Mouse (Mus musculus): ENCODE results near the gene 2010111I01Rik.

DNA sequence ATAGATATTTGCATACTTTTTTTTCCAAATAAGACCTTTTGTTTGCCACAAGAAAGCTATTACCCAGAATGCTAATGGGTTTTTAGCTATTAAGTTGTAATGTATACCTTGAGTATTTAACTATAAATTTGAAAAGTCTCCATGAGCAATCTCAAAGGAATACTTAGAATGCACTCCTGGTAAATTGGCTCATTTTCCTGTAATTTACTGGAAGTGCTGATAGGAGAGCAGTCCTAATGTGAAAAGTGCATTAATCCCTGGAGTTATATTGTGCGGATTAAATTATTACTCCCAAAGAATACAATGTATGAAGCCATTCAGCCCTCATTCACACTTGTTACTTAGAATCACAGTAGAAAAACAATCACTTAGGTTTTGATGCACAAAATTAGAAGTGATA, 49.7 kb downstream of the 2010111I01Rik start:
- TF ChIP-seq CTCF (conservative IDR thresholded peaks at IDR 0.05 in 1 of 2, IDR thresholded peaks at IDR 0.05 in 1 of 2; ENCODE audit: low read depth in 2 of 2, low read length in 2 of 2) = no peak
- TF ChIP-seq TBP (conservative IDR thresholded peaks at IDR 0.05; ENCODE audit: low read depth, low read length) = no peak
- TF ChIP-seq MAX (IDR thresholded peaks at IDR 0.05; ENCODE audit: low read length) = no peak
- TF ChIP-seq MAZ (IDR thresholded peaks at IDR 0.05; ENCODE audit: low read depth, low read length) = no peak
- no peak for TF ChIP-seq ZC3H11A (IDR thresholded peaks at IDR 0.05; ENCODE audit: low read depth, low read length)

Data from CH12.LX (cell line).